Mouse (Mus musculus): ENCODE measurements around the gene Ltc4s. TPM values are rescaled to one million over a fixed set of nuclear protein-coding genes. Genes with fewer than 3 reads are reported as not detected.

Gene Ltc4s
- total RNA-seq, 2 experiments from 2014 or later, result 3.1 to 12.7 TPM

DNA sequence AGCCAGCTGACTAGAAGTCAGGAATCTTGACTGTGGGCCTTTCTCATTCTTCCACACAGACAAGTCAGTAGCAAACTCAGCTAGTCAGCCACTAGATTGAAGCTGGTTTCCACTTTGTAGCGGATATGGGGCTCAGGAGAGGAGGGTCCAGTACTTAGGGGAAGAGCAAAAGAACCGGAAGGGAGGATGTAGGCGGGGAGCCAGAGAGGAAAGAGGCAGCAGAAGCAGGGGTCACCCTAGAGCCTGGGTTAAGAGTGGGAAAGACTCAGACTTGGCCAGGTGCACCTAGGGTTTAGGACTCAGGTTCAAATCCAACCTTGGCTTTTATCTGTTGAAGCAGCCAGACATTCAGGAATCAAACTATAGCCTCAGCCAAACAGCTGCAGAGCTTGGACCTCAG, 11.2 kb downstream of the Ltc4s start:
- ATAC-seq (replicated peaks; ENCODE audit: low FRiP score, low TSS enrichment, poor library complexity, severe bottlenecking), result no peak

- no peak for ATAC-seq (replicated peaks; ENCODE audit: low FRiP score, low TSS enrichment, poor library complexity, severe bottlenecking)
Measured at GRCm38 (mm10) chr11:50226406-50226805, 12.0 kb downstream of the Ltc4s start.

DNA sequence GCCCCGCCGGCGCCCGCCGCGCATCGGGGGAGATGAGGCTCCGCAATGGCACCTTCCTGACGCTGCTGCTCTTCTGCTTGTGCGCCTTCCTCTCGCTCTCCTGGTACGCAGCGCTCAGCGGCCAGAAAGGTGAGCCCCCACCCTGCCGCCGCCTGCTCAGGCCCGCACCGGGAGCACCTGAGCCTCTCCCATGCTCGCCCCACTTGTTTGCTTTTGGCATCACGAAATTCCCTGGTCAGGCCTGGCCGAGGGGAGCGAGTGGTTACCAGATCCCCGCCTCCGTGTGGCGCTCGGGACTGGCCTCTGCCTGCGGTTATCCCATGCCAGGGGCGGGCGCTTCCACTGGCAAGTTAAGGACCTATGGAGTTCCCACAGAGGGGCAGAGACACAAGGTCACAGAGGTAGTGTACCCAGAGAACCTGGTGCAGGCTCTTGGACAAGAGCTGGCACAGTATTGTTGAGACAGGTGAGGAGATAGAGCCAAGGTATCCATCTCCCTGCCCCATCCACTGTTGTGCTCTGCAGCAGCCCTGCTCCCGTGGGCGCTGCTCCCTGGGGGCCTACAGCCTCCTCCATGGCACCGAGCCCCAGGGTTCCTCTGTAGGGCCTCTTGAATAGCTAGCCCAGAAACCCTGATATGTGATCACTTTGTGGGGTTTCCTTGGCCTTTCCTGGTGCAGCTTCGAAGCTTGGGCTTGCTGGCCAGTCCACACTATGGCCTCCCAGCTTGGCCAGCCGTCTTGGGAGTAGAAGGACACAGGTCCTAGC, 12.6 kb downstream of the Ltc4s start:
- no peak for ATAC-seq (replicated peaks; ENCODE audit: low FRiP score, low TSS enrichment, poor library complexity, severe bottlenecking)

GRCm38 (mm10) chr11:50224671-50225530, 13.5 kb downstream of the Ltc4s start:
- ATAC-seq (replicated peaks; ENCODE audit: low FRiP score, low TSS enrichment, poor library complexity, severe bottlenecking), result peak; percentile 87

GRCm38 (mm10) chr11:50223783-50224662, 14.4 kb downstream of the Ltc4s start:
- 0 out of 2 replicates have a peak, but pooled peaks have one; percentile 2 for ATAC-seq (replicated peaks; ENCODE audit: low FRiP score, low TSS enrichment, poor library complexity, severe bottlenecking)

- ATAC-seq (replicated peaks; ENCODE audit: low FRiP score, low TSS enrichment, poor library complexity, severe bottlenecking), result no peak
Measured at GRCm38 (mm10) chr11:50222559-50223276, 15.7 kb downstream of the Ltc4s start.

- ATAC-seq (replicated peaks; ENCODE audit: low FRiP score, low TSS enrichment, poor library complexity, severe bottlenecking), result no peak
Measured at GRCm38 (mm10) chr11:50219833-50220232, 18.6 kb downstream of the Ltc4s start.

- ATAC-seq (replicated peaks; ENCODE audit: low FRiP score, low TSS enrichment, poor library complexity, severe bottlenecking), result 0 out of 2 replicates have a peak, but pooled peaks have one; percentile 17
Measured at GRCm38 (mm10) chr11:50217811-50218210, 20.6 kb downstream of the Ltc4s start.

DNA sequence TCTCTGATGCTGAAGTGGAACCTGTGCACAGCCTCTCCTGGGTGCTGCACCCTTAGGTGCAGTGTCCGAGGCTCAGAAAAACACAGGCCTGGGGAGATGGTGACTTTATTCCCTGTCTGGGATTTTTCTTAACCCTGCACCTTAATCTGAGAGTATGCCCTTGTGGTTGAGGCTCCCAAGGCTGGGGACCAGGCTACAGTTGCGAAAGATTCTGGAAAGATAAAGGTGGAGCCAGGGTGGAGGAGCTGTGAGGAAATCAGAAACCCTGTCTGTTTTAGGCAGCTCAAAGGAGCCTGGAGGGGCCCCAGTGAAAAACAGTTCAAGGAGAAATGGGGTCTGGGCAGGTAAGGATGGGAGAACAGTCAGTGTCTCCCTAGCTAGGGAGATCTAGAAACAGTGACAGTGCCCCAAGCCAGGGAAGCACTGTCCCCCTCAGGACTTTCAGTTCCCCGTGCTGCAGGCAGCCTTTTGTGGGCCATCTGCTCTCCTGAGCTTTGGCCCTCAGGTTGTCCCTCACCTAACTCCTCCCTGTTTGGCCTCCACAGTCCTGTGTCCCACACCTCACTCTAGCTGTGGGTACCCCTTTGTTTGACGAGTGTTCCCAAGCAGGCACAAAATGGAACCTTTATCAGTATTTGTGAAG, 21.6 kb downstream of the Ltc4s start:
- no peak for ATAC-seq (replicated peaks; ENCODE audit: low FRiP score, low TSS enrichment, poor library complexity, severe bottlenecking)

DNA sequence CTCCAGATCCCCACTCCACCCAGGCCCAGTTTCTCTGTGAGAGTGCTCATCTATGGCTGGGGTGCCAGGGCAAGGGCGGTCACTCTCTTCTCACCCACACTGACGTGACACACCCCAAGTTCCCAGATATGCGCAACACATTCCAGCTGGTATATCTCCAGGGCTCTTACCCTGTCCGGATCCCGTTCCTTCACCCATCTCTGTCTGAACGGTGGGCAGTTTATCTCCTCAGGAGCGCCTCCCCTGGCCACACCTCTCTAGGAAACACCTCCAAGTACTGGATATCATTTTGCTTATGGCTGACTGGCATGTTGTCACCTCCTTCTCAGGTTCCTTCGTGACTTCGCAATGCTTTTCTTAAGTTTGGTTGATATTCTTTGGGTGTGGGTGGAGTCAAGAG, 22.8 kb downstream of the Ltc4s start:
- ATAC-seq (replicated peaks; ENCODE audit: low FRiP score, low TSS enrichment, poor library complexity, severe bottlenecking), result no peak

DNA sequence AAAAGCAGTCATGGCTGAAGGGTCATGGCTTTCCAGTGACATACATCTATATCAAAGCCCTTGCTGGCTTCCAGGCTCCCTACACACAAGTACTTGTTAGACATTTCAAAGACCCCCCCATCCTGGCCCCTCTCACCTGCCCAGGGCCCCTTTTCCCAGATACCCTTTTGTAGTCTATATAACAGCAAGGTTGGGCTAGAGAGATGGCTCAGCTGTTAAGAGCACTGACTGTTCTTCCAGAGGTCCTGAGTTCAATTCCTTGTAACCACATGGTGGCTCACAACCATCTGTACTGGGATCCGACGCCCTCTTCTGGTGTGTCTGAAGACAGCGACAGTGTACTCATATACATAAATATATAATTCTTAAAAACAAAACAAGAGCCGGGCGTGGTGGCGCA, 23.8 kb downstream of the Ltc4s start:
- ATAC-seq (replicated peaks; ENCODE audit: low FRiP score, low TSS enrichment, poor library complexity, severe bottlenecking), result no peak

GRCm38 (mm10) chr11:50212848-50213758, 25.3 kb downstream of the Ltc4s start:
- ATAC-seq (replicated peaks; ENCODE audit: low FRiP score, low TSS enrichment, poor library complexity, severe bottlenecking), result no peak

DNA sequence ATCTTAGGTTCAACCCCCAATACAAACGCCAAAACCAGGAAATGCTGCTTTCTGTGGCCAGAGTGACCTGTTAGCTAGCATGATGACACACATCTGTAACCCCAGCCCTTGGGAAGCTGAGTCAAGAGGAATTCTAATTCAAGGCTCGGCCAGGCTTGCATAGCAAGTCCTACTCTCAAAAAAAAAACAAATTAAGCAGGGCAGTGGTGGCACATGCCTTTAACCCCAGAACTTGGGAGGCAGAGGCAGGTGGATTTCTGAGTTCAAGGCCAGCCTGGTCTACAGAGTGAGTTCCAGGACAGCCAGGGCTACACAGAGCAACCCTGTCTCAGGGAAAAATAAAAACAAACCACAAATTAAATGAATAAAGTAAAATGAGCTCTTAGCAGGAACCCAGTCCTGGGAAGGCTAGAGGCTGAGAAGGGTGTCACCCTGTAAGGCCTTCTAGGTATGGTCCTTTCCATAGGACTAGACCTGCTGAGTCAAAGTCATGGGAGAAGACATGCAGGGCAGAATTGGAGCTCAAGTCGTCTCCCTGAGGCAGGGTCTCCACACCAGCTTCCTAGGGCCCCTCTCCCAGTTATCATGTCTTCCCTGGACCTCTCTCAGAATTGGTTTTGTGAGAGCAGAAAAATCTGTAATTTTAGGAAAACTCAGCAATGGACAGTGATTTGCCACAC, 26.2 kb downstream of the Ltc4s start:
- no peak for ATAC-seq (replicated peaks; ENCODE audit: low FRiP score, low TSS enrichment, poor library complexity, severe bottlenecking)

GRCm38 (mm10) chr11:50211322-50212059, 26.9 kb downstream of the Ltc4s start:
- ATAC-seq (replicated peaks; ENCODE audit: low FRiP score, low TSS enrichment, poor library complexity, severe bottlenecking), result no peak

DNA sequence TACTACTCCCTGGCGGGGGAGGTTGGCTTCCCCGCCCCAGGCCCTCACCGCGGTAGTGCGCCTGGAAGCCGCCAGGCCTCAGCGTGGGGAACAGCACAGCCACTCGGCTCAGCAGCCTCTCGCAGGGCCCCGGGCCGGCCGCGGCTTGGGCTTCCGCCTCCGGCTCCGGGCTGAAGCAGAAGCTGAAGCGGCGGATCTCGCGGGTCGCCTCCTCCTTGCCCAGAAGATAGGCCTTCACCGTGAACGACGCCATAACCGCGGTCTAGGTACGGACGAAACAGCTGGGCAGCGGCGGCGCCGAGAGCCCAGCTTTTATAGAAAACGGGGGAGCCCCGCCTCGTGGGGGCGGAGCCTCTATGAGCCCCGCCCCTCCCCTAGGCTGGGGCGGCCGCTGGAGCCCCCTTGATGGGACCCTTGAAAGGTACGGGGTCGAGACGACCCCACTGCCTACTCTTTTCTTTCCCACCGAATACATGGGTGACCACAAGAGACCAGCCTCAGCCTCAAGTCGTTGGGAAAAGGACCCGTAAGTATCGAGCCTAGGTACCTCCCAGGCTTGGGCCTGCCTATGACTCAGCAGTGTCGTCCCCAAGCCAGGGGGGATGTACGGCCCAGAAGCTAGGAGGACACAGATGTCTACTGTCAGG, 27.8 kb downstream of the Ltc4s start, which contains the start of the genes Sqstm1 and Mgat4b:
Gene Sqstm1 (minus strand): TSS at position 323 of the 647 bp plus-strand sequence.
Gene Mgat4b (plus strand): TSS at position 386 of the 647 bp plus-strand sequence.
- ATAC-seq (replicated peaks; ENCODE audit: low FRiP score, low TSS enrichment, poor library complexity, severe bottlenecking), result peak; percentile 68

DNA sequence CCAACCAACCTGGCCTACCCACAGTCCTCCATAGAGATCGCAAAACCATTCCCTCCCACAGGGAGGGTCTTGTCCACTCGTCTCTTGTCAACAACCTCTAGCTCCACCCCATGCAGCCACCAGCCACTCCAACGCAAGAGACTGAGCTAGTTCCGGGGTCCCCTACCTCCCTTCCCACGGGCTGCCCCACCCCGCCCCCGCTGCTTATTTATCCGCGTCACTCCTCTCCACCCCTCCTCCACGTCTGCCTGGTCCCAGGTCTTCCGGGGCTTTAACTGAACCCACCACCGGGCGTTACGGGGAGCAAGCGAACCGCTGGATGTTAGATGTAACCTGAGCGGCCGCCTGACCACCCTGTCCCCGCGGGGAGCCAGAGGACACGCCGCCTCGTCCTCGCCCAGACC, 28.3 kb downstream of the Ltc4s start:
- ATAC-seq (replicated peaks; ENCODE audit: low FRiP score, low TSS enrichment, poor library complexity, severe bottlenecking), result peak; percentile 91
